Mouse (Mus musculus) liver, embryonic 13.5 days (tissue): ENCODE results near the gene Prtg. TPM values are rescaled to one million over a fixed set of nuclear protein-coding genes. Genes with fewer than 3 reads are reported as not detected.

Experiments
- ATAC-seq: fragments of 200-750 bp; cut with Nextera tagmentation; 2 replicates; pipeline ENCODE4 v1.8.0; 2017; ENCODE audit warnings: low read depth, mild to moderate bottlenecking, moderate number of reproducible peaks, moderate library complexity
- DNase-seq: peaks from one replicate; pipeline ENCODE4 v3.0.0; 2022
- H3K27ac ChIP-seq: fragments of 300-500 bp; sonication (generic); 2 replicates; pipeline ENCODE4 v1.5.1; 2015; ENCODE audit warnings: moderate library complexity, mild to moderate bottlenecking, inconsistent platforms
- H3K27me3 ChIP-seq: fragments of 300-500 bp; sonication (generic); 2 replicates; pipeline ENCODE4 v1.6.1; 2015; ENCODE audit warnings: mild to moderate bottlenecking, inconsistent platforms
- H3K36me3 ChIP-seq: fragments of 300-500 bp; sonication (generic); 2 replicates; pipeline ENCODE4 v1.6.1; 2015; ENCODE audit warnings: mild to moderate bottlenecking, inconsistent platforms
- H3K4me1 ChIP-seq: fragments of 300-500 bp; sonication (generic); replicated peaks from 2 replicates; pipeline ENCODE4 v1.6.1; 2015; ENCODE audit warnings: inconsistent platforms
- H3K4me2 ChIP-seq: fragments of 300-500 bp; sonication (generic); 2 replicates; pipeline ENCODE4 v1.6.1; 2015; ENCODE audit warnings: inconsistent platforms, mild to moderate bottlenecking, moderate library complexity
- H3K4me3 ChIP-seq: fragments of 300-500 bp; sonication (generic); replicated peaks from 2 replicates; pipeline ENCODE4 v1.5.1; 2015; ENCODE audit warnings: mild to moderate bottlenecking, inconsistent platforms
- H3K9ac ChIP-seq: fragments of 300-500 bp; sonication (generic); 2 replicates; pipeline ENCODE4 v1.6.1; 2015; ENCODE audit warnings: mild to moderate bottlenecking, inconsistent platforms
- H3K9me3 ChIP-seq: fragments of 300-500 bp; sonication (generic); replicated peaks from 2 replicates; pipeline ENCODE4 v1.6.1; 2016; ENCODE audit warnings: inconsistent platforms
- WGBS: fragments of 180-500 bp; shearing (Covaris S2); methylation state at CpG from one replicate; pipeline ENCODE4 v1.1.7; 2015; ENCODE audit not compliant: insufficient replicate concordance; 5-methylcytosine and 5-hydroxymethylcytosine counted together
- polyA plus RNA-seq: library from polyadenylated mRNA; unstranded; fragments of >200 nt; fragmentation: Nextera tagmentation; extraction: Ambion mirVana; gene quantifications from 2 replicates; pipeline ENCODE4 v1.2.1, GENCODE M21; 2015

The Prtg gene
- polyA plus RNA-seq, 1 experiment from 2014 or later: 0.09 TPM

DNA sequence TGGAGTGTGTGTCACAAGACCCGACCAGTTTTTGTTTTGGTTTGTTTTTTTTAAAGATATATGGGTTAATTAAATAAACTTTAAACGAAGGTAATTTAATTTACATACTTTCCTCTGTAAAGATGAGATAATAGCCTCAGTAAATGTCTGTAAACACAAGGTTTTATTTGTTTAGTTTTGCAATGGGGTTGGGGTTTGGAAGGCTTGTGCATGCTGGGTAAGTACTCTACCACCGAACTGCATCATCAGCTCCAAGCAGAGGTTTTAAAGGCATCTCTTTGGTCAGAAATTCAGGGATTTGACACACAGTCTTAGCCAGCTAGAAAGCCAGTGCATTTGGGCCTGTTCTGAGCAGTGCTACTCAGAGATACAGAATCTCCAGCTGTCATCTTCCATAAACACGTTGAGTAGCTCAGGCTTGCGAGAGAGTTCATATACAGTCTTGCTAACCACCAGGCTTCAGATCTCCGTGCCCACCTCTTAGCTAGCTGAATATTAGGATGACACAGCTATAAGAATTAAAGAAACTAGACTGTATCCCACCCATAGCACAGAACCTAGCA is 31.0 kb downstream of the Prtg start:
- 0 out of 2 replicates have a peak, but pooled peaks cover 6% of the 10 kb centered on the region for H3K4me1 ChIP-seq
- H3K4me2 ChIP-seq: no peak overlapping the region
- ATAC-seq (no peak), DNase-seq (no peak)
- no peak overlapping the region for H3K9ac ChIP-seq
- H3K27me3 ChIP-seq: no peaks in the 10 kb centered on the region
- no peaks in the 10 kb centered on the region for H3K9me3 ChIP-seq
- no peaks in the 10 kb centered on the region for H3K36me3 ChIP-seq
- no peak overlapping the region for H3K4me3 ChIP-seq
- 56% methylated on average over 6 of the region's 6 CpGs for WGBS
- H3K27ac ChIP-seq: no peak overlapping the region

DNA sequence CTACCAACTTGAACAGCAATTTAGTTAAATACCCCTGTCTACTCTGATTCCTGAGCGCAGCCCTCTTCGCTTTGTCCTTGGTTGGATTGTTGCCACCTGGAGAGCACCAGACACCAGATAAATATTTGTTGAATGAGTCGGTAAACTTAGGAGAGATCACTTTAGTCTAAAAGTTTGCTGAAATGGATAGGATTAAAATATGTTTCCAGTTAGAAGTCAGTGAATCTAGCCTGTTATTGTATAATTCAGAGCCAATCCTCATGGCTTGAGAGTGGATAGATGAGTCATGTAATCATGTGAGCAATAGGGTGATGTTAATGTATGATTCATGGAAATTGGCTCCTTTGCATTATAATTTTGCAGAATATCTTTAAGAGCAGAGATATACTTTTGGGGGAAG is 31.6 kb downstream of the Prtg start:
- H3K9ac ChIP-seq: no peak overlapping the region
- H3K4me2 ChIP-seq: no peak overlapping the region
- DNase-seq: no peak
- no peak overlapping the region for H3K4me3 ChIP-seq
- ATAC-seq: no peak
- no peaks in the 10 kb centered on the region for H3K36me3 ChIP-seq
- 0 out of 2 replicates have a peak, but pooled peaks cover 6% of the 10 kb centered on the region for H3K4me1 ChIP-seq
- WGBS: 73% methylated on average over 3 of the region's 3 CpGs
- H3K27ac ChIP-seq: no peak overlapping the region
- no peaks in the 10 kb centered on the region for H3K27me3 ChIP-seq
- no peaks in the 10 kb centered on the region for H3K9me3 ChIP-seq

DNA sequence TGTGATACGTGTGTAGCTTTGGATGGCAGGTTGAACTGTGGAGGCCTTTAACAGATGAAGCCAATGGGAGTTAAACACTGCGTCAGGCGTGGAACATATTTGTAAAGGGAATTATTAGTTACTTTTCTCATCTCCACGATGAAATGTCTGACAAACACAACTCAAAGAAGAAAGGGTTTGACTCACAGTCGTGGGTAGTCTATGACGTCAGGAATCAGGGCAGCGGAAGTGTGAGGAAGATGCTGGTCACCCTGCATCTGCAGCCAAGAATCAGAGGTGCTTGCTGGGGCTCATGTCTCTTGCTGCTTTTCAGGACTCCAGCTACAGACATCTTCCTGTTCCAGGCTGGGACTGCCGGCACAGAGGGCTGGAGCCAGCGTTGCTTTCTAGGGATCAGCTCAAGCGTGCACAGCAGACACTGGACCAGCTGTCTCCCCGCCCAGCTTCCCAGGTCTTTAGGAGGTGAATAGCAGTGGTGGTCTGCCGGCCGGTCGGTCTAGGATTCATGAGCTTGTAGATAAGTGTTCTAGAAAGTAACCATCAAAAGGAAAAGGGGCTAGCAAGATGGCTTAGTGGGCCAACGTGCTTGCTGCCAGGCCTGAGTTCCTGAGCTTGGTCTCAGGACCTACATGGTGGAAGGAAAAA is 32.8 kb downstream of the Prtg start:
- no peak for DNase-seq
- no peak overlapping the region for H3K9ac ChIP-seq
- 0 out of 2 replicates have a peak, but pooled peaks cover 6% of the 10 kb centered on the region for H3K4me1 ChIP-seq
- H3K36me3 ChIP-seq: no peaks in the 10 kb centered on the region
- no peaks in the 10 kb centered on the region for H3K27me3 ChIP-seq
- H3K27ac ChIP-seq: no peak overlapping the region
- no peak overlapping the region for H3K4me2 ChIP-seq
- no peak for ATAC-seq
- no peaks in the 10 kb centered on the region for H3K9me3 ChIP-seq
- 77% methylated on average over 15 of the region's 15 CpGs for WGBS
- no peak overlapping the region for H3K4me3 ChIP-seq

DNA sequence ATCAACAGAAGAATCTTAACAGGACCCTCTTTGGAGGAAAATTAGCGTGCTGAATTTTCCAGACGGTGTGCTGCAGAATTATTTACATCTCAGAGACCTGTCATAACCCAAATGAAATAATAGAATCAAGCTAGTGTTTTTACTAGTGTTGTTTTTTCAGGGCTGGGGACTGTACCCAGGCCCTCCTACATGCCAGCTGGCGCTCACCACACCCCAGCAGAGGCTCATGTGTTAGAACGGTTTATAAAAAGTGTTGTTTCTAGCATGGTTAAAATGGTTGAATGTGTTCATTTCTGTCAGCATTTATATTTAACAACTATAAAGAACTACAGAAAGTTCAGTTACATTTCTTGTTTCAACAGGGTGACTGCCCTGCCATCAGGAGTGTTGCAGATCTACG is 37.8 kb downstream of the Prtg start:
- Histone ChIP-seq H3K4me1 (no peaks in the 10 kb centered on the region), H3K9me3 (no peaks in the 10 kb centered on the region), H3K27ac (no peak overlapping the region), H3K27me3 (no peaks in the 10 kb centered on the region), H3K9ac (no peak overlapping the region), H3K36me3 (no peaks in the 10 kb centered on the region), H3K4me3 (no peak overlapping the region), H3K4me2 (no peak overlapping the region)
- 87% methylated on average over 5 of the region's 5 CpGs for WGBS
- no peak for ATAC-seq
- DNase-seq: no peak

DNA sequence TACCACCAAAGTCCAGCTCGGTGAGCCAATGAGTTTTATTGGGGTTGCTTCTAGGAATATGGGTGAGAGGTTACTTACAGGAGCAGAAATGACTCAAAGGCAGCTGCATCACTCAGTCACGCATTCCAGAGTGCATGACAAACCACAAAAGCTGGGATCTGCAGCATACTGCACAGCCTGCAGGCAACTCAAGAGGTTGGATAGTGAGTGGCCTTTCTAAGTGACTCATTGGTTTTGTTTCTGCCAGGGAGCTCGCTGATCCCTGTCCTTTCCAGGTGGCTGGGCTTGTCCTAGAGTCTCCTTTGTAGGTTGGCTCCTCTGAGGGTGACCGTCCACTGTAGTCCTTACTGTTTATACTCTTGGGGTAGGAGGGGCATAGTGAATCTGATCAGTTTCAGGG is 39.5 kb downstream of the Prtg start:
- H3K4me2 ChIP-seq: no peak overlapping the region
- H3K27me3 ChIP-seq: no peaks in the 10 kb centered on the region
- H3K4me3 ChIP-seq: no peak overlapping the region
- no peak overlapping the region for H3K9ac ChIP-seq
- DNase-seq: no peak
- H3K27ac ChIP-seq: no peak overlapping the region
- H3K4me1 ChIP-seq: no peaks in the 10 kb centered on the region
- no peaks in the 10 kb centered on the region for H3K9me3 ChIP-seq
- ATAC-seq: no peak
- H3K36me3 ChIP-seq: no peaks in the 10 kb centered on the region
- WGBS: 69% methylated on average over 4 of the region's 4 CpGs

DNA sequence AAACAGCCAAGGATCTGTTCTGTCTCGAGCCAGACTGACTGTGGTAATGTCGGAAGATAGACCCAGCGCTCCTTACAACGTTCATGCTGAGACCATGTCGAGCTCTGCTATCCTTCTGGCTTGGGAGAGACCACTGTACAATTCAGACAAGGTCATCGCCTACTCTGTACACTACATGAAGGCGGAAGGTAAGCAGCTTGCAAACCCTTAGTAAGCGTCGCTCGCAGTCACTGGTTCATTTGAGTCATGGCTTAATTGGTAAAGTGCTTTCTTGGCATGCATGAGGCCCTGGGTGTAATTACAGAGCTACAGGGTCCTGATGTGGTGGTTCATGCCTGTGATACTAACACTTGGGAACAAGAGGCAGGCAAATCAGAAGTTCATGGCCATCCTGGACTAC is 44.9 kb downstream of the Prtg start:
- H3K4me1 ChIP-seq: no peaks in the 10 kb centered on the region
- H3K9ac ChIP-seq: no peak overlapping the region
- H3K9me3 ChIP-seq: no peaks in the 10 kb centered on the region
- no peaks in the 10 kb centered on the region for H3K27me3 ChIP-seq
- no peak for ATAC-seq
- no peak overlapping the region for H3K4me3 ChIP-seq
- WGBS: 77% methylated on average over 10 of the region's 10 CpGs
- no peak for DNase-seq
- no peak overlapping the region for H3K27ac ChIP-seq
- no peaks in the 10 kb centered on the region for H3K36me3 ChIP-seq
- no peak overlapping the region for H3K4me2 ChIP-seq

DNA sequence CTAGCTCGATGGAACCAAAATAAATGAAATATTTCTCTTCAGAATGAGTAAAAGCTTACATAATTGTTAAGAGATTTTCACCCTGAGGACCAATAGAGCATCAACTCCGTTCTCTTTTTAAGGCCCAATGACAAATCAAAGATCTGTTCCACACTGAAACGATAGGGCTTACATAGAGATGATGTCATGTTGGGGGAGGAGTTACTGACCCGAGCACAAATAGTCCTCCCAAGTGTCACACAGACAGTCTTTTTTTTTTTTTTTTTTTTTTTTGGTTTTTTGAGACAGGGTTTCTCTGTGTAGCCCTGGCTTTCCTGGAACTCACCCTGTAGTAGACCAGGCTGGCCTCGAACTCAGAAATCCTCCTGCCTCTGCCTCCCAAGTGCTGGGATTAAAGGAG is 45.3 kb downstream of the Prtg start:
- Histone ChIP-seq H3K27ac (no peak overlapping the region), H3K36me3 (no peaks in the 10 kb centered on the region), H3K9ac (no peak overlapping the region), H3K9me3 (no peaks in the 10 kb centered on the region), H3K27me3 (no peaks in the 10 kb centered on the region), H3K4me3 (no peak overlapping the region), H3K4me1 (no peaks in the 10 kb centered on the region), H3K4me2 (no peak overlapping the region)
- 62% methylated on average over 5 of the region's 5 CpGs for WGBS
- DNase-seq (no peak), ATAC-seq (no peak)

DNA sequence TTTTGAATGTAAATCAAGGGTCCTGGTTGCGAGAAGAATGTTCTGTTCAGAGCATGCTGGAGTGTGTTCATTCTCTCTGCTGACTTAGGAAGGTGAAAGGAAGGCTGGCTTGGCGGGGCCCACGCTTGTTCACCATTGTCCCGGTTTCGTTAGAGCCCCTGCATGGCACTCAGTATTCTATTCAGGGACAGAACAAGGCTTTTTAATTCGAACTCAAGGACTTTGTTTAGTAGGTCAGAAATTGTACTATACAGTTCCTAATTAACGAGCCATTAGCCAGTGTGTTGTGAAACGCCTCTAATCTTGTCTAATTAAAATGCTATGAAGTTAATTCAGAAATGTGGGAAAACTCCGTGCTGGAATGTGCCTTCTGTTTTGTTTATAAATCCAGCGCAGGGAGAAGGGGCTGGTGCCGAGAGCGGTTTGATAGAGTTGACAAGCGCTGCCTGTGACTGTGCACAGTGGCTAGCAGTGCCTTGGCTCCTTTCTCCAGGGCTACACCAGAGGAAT is 47.1 kb downstream of the Prtg start:
- Histone ChIP-seq H3K9me3 (no peaks in the 10 kb centered on the region), H3K36me3 (no peaks in the 10 kb centered on the region), H3K4me2 (no peak overlapping the region), H3K27me3 (no peaks in the 10 kb centered on the region), H3K4me3 (no peak overlapping the region), H3K27ac (no peak overlapping the region), H3K9ac (no peak overlapping the region), H3K4me1 (no peaks in the 10 kb centered on the region)
- 71% methylated on average over 13 of the region's 13 CpGs for WGBS
- ATAC-seq (no peak), DNase-seq (no peak)

DNA sequence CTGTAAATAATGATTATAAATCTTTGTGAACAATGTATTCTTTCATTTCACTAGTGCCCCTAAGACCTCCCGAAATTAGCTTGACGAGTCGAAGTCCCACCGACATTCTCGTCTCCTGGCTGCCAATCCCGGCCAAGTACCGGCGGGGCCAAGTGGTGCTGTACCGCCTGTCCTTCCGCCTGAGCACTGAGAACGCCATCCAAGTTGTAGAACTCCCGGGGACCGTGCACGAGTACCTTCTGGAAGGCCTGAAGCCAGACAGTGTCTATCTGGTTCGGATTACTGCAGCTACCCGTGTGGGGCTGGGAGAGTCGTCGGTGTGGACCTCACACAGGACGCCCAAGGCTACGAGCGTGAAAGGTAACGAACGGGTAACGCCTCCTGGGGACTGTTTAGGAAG is 50.0 kb downstream of the Prtg start:
- H3K4me1 ChIP-seq: no peaks in the 10 kb centered on the region
- H3K27ac ChIP-seq: no peak overlapping the region
- DNase-seq (no peak), ATAC-seq (no peak)
- no peaks in the 10 kb centered on the region for H3K36me3 ChIP-seq
- H3K9ac ChIP-seq: no peak overlapping the region
- no peak overlapping the region for H3K4me3 ChIP-seq
- H3K27me3 ChIP-seq: no peaks in the 10 kb centered on the region
- H3K4me2 ChIP-seq: no peak overlapping the region
- 84% methylated on average over 24 of the region's 24 CpGs for WGBS
- no peaks in the 10 kb centered on the region for H3K9me3 ChIP-seq

DNA sequence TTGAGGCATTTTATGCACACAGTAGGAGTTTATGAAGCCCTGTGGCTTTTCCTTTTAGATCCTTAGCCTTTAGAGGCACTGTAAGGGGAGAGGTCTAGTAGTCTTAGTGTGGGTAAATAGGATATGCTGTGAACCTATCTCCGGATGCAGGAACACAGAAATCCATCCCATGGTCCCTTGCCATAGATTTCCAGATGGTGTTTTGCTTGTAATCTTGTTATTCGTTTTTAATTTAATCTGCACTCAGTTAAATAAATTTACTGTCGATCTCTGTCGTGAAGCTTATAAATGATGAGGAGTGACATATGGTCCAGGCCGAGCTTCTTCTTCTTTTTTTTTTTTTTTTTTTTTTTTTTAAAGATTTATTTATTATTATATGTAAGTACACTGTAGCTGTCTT is 54.1 kb downstream of the Prtg start:
- 69% methylated on average over 5 of the region's 5 CpGs for WGBS
- no peaks in the 10 kb centered on the region for H3K4me1 ChIP-seq
- no peak for ATAC-seq
- no peaks in the 10 kb centered on the region for H3K9me3 ChIP-seq
- no peak overlapping the region for H3K27ac ChIP-seq
- no peak overlapping the region for H3K4me3 ChIP-seq
- no peak overlapping the region for H3K9ac ChIP-seq
- no peaks in the 10 kb centered on the region for H3K36me3 ChIP-seq
- no peaks in the 10 kb centered on the region for H3K27me3 ChIP-seq
- H3K4me2 ChIP-seq: no peak overlapping the region
- DNase-seq: no peak

DNA sequence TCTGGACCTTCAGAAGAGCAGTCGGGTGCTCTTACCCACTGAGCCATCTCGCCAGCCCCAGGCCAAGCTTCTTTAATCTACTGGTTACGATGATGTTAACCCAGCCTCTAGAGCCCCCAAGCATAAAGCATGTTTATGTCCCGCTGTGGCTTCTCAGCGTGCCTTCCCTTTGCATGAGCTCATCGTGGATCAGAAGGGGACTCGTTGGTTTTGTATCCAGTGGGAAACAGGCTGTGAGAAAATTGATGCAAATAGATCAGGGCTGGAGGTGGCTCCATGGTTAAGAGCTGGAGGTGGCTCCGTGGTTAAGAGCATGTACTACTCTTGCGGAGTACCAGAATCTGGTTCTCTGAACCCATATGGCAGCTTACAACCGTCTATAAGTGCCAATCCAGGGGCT is 54.6 kb downstream of the Prtg start:
- H3K27ac ChIP-seq: no peak overlapping the region
- H3K4me3 ChIP-seq: no peak overlapping the region
- H3K9ac ChIP-seq: no peak overlapping the region
- no peaks in the 10 kb centered on the region for H3K4me1 ChIP-seq
- no peaks in the 10 kb centered on the region for H3K27me3 ChIP-seq
- no peak overlapping the region for H3K4me2 ChIP-seq
- H3K9me3 ChIP-seq: no peaks in the 10 kb centered on the region
- WGBS: 72% methylated on average over 10 of the region's 10 CpGs
- no peak for DNase-seq
- H3K36me3 ChIP-seq: no peaks in the 10 kb centered on the region
- ATAC-seq: no peak

DNA sequence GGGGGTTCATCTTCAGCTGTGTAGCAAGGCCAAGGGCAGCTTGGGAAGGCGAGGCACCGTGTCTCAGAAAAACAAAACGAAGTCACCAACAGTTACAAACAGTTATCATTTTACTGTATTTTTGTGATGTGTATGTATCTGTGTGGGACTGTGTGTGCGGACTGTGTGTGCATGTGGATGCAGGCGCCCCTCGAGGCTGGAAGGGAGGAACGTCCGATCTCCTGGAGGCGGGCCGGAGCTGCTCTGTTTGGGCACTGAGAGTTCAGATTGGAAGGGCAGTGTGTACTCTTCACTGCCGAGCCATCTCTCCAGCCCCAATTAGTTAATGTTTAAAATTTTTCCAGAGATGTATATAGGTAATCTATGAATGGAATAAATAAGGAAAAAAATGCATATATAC is 55.5 kb downstream of the Prtg start:
- Histone ChIP-seq H3K4me2 (no peak overlapping the region), H3K4me3 (no peak overlapping the region), H3K9me3 (no peaks in the 10 kb centered on the region), H3K36me3 (no peaks in the 10 kb centered on the region), H3K9ac (no peak overlapping the region), H3K27ac (no peak overlapping the region), H3K27me3 (no peaks in the 10 kb centered on the region), H3K4me1 (no peaks in the 10 kb centered on the region)
- DNase-seq: no peak
- ATAC-seq: no peak
- WGBS: 68% methylated on average over 11 of the region's 11 CpGs
